Mouse (Mus musculus) heart, postnatal 0 days (tissue): ENCODE measurements around the gene Mien1. TPM values are rescaled to one million over a fixed set of nuclear protein-coding genes. Genes with fewer than 3 reads are reported as not detected.

Source experiments
- ATAC-seq: fragments of 200-750 bp; cut with Nextera tagmentation; 2 replicates; pipeline ENCODE4 v1.8.0; 2017; ENCODE audit warnings: low read depth, moderate number of reproducible peaks, moderate library complexity; ENCODE audit not compliant: insufficient read depth
- DNase-seq: peaks from one replicate; pipeline ENCODE4 v3.0.0-alpha.2; 2016; ENCODE audit warnings: low spot score
- H3K27ac ChIP-seq: fragments of 300-500 bp; sonication (generic); 2 replicates; pipeline ENCODE4 v1.5.1; 2014; ENCODE audit warnings: low read depth, mild to moderate bottlenecking
- H3K27me3 ChIP-seq: fragments of 300-500 bp; sonication (generic); 2 replicates; pipeline ENCODE4 v1.6.1; 2014; ENCODE audit warnings: low read length, mixed read lengths; ENCODE audit not compliant: control insufficient read depth, insufficient read depth
- H3K36me3 ChIP-seq: fragments of 300-500 bp; sonication (generic); replicated peaks from 2 replicates; pipeline ENCODE4 v1.6.1; 2014; ENCODE audit warnings: low read length, mixed read lengths; ENCODE audit not compliant: control insufficient read depth, insufficient read depth
- H3K4me1 ChIP-seq: fragments of 300-500 bp; sonication (generic); 2 replicates; pipeline ENCODE4 v1.6.1; 2014; ENCODE audit warnings: antibody characterized with exemption; ENCODE audit not compliant: control insufficient read depth, insufficient read depth
- H3K4me2 ChIP-seq: fragments of 300-500 bp; sonication (generic); 2 replicates; pipeline ENCODE4 v1.6.1; 2014; ENCODE audit warnings: low read depth, mild to moderate bottlenecking, low read length, moderate library complexity
- H3K4me3 ChIP-seq: fragments of 300-500 bp; sonication (generic); 2 replicates; pipeline ENCODE4 v1.5.1; 2014; ENCODE audit warnings: low read depth, low read length
- H3K9ac ChIP-seq: fragments of 300-500 bp; sonication (generic); replicated peaks from 2 replicates; pipeline ENCODE4 v1.6.1; 2014; ENCODE audit warnings: low read depth, low read length, mixed read lengths
- H3K9me3 ChIP-seq: fragments of 300-500 bp; sonication (generic); replicated peaks from 2 replicates; pipeline ENCODE4 v1.6.1; 2016; ENCODE audit warnings: low read length; ENCODE audit not compliant: control insufficient read depth
- CTCF ChIP-seq: IDR thresholded peaks from 2 replicates; pipeline ENCODE4 v1.5.1; 2016; ENCODE audit warnings: antibody characterized with exemption, control low read depth, low read depth
- EP300 ChIP-seq: IDR thresholded peaks from 2 replicates; pipeline ENCODE4 v1.6.1; 2016; ENCODE audit warnings: antibody characterized with exemption, low read depth
- WGBS: fragments of 180-500 bp; shearing (Covaris S2); extraction: QIAGEN DNeasy Blood & Tissue Kit; methylation state at CpG from one replicate; pipeline ENCODE4 v1.1.7; 2014; 5-methylcytosine and 5-hydroxymethylcytosine counted together
- polyA plus RNA-seq: library from polyadenylated mRNA; unstranded; fragments of >200 nt; fragmentation: Nextera tagmentation; extraction: Ambion mirVana; gene quantifications from 2 replicates; pipeline ENCODE4 v1.2.1, GENCODE M21; 2015
- total RNA-seq: library from RNA; depleted of rRNA; stranded (reverse); fragments of >200 nt; gene quantifications from 2 replicates; pipeline ENCODE4 v1.2.3, GENCODE M21; 2014; ENCODE audit warnings: low replicate concordance

The Mien1 gene
- total and polyA plus RNA-seq, 2 experiments from 2014 or later: 20.6 to 104 TPM

DNA sequence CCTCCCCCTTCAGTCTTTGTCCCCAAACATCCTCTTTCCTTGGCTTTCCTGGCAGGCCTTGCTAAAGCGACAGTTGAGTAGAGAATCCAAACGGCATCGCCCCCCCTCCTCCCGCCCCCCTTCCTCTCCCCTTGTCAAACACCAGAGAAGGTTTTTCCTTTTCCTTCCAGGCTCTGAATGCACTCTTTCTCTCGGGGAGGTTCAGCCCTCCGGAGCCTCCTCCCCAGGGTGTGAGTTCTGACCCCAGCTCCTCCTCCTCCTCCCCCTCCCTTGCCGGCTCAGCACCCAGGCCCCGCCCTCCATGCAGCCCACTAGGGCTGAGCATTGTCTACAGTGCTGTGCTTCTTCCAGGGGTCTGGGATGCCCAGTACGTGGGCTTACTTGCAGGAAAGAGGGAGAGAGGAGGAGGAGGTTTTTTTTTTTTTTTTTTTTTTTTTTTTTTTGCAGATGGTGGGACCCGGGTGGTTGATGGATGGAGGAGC, 29.4 kb downstream of the Mien1 start:
- Histone ChIP-seq H3K27me3 (no peaks in the 10 kb centered on the region), H3K9me3 (no peaks in the 10 kb centered on the region), H3K4me2 (peak overlapping the region; percentile 31), H3K27ac (0 out of 2 replicates have a peak overlapping the region, but pooled peaks have one; percentile 1), H3K9ac (0 out of 2 replicates have a peak overlapping the region, but pooled peaks have one; percentile 15), H3K4me1 (peaks cover 29% of the 10 kb centered on the region), H3K36me3 (no peaks in the 10 kb centered on the region), H3K4me3 (0 out of 2 replicates have a peak overlapping the region, but pooled peaks have one; percentile 1)
- ATAC-seq (no peak), DNase-seq (peak; percentile 50)
- 13% methylated on average over 10 of the region's 10 CpGs for WGBS
- no peak for TF ChIP-seq CTCF
- TF ChIP-seq EP300: no peak

DNA sequence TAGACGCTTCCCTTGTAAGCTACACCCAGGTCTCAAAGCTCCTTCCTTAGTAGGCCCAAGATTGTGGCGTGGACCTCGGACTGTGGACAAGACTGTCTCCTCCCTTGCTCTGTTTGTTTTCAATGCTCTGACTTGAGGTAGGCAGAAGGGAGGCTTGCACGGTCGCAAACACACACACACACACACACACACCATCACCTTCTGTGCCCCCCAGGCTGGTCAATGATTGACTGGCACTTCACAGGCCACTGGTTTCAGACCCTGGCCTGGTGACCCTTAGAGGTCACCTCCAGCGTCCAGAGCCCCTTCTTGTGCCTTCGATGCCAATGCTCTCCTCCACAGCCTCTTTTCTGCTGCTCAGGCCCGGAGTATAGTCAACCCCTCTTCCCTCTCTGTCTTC, 29.9 kb downstream of the Mien1 start:
- no peaks in the 10 kb centered on the region for H3K9me3 ChIP-seq
- TF ChIP-seq EP300: no peak
- no peak for TF ChIP-seq CTCF
- H3K4me2 ChIP-seq: peak overlapping the region; percentile 31; the same call in 1 of the 2 replicates
- peaks cover 24% of the 10 kb centered on the region for H3K4me1 ChIP-seq
- H3K36me3 ChIP-seq: no peaks in the 10 kb centered on the region
- 0 out of 2 replicates have a peak overlapping the region, but pooled peaks have one; percentile 1 for H3K4me3 ChIP-seq
- DNase-seq: no peak
- no peak for ATAC-seq
- 0 out of 2 replicates have a peak overlapping the region, but pooled peaks have one; percentile 15 for H3K9ac ChIP-seq
- H3K27me3 ChIP-seq: no peaks in the 10 kb centered on the region
- WGBS: 63% methylated on average over 8 of the region's 8 CpGs
- H3K27ac ChIP-seq: peak overlapping the region; percentile 1; the same call in 1 of the 2 replicates

GRCm38 (mm10) chr11:98406621-98407020, 32.2 kb downstream of the Mien1 start:
- no peak overlapping the region for H3K4me2 ChIP-seq
- WGBS: 66% methylated on average over 6 of the region's 6 CpGs
- TF ChIP-seq EP300: no peak
- no peak for TF ChIP-seq CTCF
- H3K27me3 ChIP-seq: no peaks in the 10 kb centered on the region
- H3K9ac ChIP-seq: no peak overlapping the region
- ATAC-seq: no peak
- H3K9me3 ChIP-seq: no peaks in the 10 kb centered on the region
- H3K36me3 ChIP-seq: no peaks in the 10 kb centered on the region
- peaks cover 14% of the 10 kb centered on the region; the same call in 1 of the 2 replicates for H3K4me1 ChIP-seq
- H3K4me3 ChIP-seq: no peak overlapping the region
- H3K27ac ChIP-seq: no peak overlapping the region
- no peak for DNase-seq

DNA sequence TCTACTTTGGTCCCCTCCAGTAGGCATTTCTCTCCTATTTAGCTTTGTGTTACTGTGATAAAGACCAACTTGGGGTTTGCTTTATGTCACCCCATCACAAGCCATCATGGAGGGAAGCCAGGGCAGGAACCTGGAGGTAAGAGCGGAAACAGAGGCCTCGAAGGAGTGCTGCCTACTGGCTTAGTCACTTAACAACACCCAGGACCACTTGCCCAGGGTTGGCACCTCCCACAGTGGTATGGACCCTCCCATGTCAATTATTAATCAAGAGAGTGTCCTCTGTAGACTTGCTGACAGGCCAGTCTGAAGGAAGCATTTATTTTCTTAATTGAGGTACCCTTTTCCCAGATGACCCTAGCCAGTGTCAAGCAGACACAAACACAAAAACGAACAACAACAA, 38.0 kb downstream of the Mien1 start:
- Histone ChIP-seq H3K9ac (peak overlapping the region; percentile 63), H3K27me3 (no peaks in the 10 kb centered on the region), H3K4me3 (peak overlapping the region; percentile 65), H3K4me1 (peaks cover 11% of the 10 kb centered on the region), H3K4me2 (peak overlapping the region; percentile 72), H3K27ac (peak overlapping the region; percentile 93), H3K9me3 (no peaks in the 10 kb centered on the region), H3K36me3 (0 out of 2 replicates have a peak, but pooled peaks cover 9% of the 10 kb centered on the region)
- DNase-seq (no peak), ATAC-seq (no peak)
- TF ChIP-seq CTCF (no peak), EP300 (no peak)
- WGBS: 55% methylated on average over 3 of the region's 3 CpGs

- under 1% methylated on average over 40 of the region's 40 CpGs for WGBS
- DNase-seq: peak; percentile 85
- peak within 1 kb of the TSS; percentile 65 for H3K4me3 ChIP-seq
Observed at GRCm38 (mm10) chr11:98400161-98400726, 38.5 kb downstream of the Mien1 start, which contains the start of gene Pgap3. Pgap3 (minus strand) TSS chr11:98400490.

More at GRCm38 (mm10) chr11:98400161-98400726, 38.5 kb downstream of the Mien1 start, which contains the start of gene Pgap3:
- Histone ChIP-seq H3K9me3 (no peaks in the 10 kb centered on the region), H3K9ac (peak within 1 kb of the TSS; percentile 63), H3K27ac (peak within 1 kb of the TSS; percentile 93), H3K4me2 (peak within 1 kb of the TSS; percentile 72), H3K36me3 (0 out of 2 replicates have a peak, but pooled peaks cover 9% of the 10 kb centered on the region), H3K4me1 (peaks cover 13% of the 10 kb centered on the region), H3K27me3 (no peaks in the 10 kb centered on the region)
- TF ChIP-seq CTCF (no peak), EP300 (no peak)
- peak; percentile 84 for ATAC-seq
